Mouse (Mus musculus): Measurements from ENCODE around the gene Tgm2.
A peak's percentile ranks its signal among the peaks of the same experiment; 100 is the strongest.

Gene Tgm2

DNA sequence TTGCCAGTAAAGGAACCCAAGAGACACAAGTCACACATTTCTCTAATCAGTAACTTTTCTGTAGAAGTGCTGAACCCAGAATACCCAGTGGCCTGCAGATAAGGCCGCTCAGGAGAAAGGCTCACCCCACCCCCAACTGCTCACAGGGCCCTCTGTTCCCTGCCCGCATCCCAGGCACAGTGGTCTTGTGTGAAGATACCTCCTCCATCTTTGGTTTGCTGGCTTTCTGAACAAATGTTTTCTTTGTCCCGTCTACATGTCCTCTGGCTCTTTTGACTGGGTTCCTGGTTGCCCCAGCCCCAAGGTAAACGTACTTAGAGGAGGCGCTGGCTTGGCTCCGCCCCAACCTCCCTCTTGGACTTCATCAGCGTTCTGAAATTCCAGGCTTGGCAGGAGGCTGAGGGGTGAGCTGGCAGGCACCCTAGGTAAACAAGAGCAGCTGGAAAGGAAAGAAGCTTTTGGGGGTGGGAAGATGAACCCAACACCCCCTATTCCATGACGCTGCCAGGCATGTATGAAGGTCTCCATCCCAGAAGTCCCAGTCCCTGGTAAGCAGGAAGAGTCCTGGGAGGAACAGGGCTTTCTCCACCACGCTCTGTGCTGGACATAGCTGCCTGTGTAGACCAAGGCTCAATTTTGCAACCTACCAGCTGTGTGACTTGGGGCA lies 32.5 kb downstream of the Tgm2 start:
- peak; percentile 87 for DNase-seq (ENCODE audit: low spot score)

DNA sequence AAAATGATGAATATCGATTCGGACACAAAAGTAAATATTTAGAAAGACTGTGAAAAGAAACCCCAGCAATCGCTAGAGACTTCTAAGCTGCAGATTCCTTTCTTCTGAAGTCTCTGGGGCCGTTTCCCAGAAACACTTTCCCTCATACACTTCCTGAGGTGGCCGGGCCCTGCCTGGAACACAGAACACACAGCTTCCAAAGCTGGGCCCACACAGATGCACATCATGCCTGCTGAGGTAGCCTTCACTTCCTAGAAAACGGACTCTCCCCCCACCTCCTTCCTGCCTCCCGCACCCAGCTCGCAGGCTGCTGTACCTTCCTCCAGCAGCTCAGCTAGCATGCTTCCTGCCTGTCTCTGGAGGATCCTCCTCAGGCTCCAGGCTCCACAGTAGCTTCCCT lies 36.7 kb downstream of the Tgm2 start:
- DNase-seq (ENCODE audit: low spot score), result no peak

DNA sequence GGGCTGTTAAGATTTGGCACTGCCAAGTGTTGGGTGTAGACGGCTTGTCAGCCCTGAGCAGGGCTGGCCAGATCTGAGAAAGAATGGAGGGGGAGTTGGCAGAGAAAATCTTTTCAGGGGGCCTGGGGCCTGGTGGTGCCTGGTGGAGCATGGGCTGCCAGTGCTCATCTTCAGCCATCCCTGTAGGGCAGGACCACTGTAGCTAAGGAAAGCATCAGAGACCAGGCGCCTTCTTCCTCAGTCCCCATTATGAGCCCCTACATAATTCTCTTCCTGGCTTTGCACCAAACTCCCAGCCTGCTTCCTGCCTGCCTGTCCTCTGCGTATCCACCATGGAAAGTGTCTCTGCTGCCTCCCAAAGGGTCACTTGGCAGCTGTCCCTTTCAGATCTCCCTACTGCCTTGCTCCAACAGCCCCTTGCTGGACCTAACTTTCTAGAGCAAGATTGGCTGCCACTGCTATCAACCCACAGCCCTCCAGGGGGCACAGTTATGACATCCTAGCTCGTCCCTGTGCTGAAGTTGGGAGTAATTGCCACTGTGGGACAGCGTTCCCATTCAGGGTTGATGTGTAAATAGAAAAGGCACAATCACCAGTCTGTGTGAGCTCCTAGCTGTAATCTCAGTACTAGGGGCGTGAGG lies 39.2 kb downstream of the Tgm2 start:
- peak; percentile 73 for DNase-seq (ENCODE audit: low spot score)

DNA sequence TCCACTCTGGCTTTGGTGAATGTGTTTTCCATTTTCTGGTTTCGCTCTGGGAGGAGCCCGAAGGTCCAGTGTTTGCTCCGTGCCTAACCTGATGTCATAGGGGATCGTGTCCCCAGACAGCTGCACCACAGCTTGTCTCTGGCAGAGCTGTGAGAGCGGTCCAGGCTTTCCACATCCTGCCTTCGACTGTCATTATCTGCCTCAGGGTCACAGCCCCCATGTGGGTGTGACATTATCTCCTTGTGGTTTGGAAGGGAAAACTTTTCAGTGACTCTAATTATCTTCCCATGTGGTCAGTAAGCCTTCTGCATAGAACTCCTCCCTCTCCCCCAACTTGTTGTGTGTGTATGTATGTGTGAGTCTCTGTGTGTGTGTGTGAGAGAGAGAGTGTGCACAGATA lies 40.6 kb downstream of the Tgm2 start:
- DNase-seq (ENCODE audit: low spot score), result no peak

DNA sequence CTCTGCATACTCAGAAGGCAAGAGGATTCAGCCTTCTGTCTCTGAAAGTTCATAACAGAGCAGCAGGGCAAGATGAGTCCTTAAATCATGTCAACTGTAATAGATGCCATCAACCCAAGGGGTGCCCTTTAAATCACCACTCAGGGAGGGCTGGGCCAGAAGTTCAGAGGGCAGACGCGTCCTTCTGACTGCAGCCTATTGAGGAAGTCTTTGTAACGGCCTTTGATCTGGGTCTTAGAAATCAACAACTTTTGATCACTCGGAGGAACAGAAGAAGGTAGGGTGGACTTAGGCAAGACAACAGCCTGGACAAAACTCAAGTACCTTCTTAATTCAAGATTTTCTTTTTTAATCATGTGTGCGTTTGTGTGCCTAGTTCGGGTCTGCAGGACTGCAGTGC lies 41.3 kb downstream of the Tgm2 start:
- no peak for DNase-seq (ENCODE audit: low spot score)

DNA sequence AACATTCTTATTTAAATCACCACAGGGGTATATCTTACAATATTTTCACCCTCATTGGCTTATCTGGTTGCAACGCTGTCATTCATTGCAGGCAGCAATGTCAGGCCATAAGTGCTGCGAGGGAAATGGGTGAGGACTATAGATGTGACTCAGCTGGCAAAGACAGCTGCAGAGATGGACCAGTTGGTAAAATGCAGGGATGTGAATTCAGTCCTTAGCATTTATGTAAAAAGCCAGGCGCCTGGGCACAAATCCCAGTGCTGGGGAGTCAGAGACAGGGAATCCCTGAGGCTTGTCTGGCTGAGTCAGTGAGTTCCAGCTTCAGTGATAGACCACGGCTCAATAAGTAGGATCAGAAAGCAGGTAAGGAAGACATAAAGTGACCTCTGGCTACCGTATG lies 44.5 kb downstream of the Tgm2 start:
- DNase-seq (ENCODE audit: low spot score), result no peak

DNA sequence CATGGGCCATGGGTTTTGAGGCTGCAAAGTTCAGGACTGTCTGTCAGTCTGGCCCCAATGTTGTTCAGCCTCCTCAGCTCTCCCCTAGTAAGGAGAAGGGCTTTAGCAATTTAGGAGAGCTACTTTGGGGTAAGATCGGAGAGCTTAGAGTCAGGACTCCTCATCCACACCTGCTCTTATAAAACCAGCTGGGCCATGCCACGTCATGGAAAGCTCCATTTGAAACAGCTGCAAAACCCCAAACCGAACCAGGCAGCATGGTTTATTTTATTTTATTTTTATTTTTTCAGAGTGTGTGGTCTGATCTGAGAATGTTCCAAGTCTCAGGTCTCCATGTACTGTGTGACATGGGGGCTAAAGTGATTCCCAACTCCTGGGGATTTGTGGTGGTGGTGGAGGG lies 46.7 kb downstream of the Tgm2 start:
- no peak for DNase-seq (ENCODE audit: low spot score)

DNA sequence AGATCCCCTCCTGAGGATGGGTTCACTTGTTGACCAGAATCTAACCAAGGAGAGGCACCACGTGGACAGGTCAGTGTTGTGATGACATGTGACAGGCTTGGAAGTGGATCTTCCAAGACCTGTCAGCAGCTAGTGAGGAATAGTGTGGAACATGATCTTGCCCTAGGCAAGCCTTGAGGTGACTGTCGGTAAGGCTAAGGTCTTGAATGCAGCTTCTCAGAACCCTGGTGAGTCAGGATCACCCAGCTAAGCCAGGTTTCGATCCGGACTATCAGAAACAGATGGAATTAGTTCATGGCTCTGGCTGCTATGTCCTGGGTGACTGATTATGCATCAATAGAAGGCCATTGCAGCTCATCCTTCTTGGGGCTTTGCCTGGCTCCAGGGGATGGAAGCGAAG lies 47.5 kb downstream of the Tgm2 start:
- DNase-seq (ENCODE audit: low spot score), result no peak

DNA sequence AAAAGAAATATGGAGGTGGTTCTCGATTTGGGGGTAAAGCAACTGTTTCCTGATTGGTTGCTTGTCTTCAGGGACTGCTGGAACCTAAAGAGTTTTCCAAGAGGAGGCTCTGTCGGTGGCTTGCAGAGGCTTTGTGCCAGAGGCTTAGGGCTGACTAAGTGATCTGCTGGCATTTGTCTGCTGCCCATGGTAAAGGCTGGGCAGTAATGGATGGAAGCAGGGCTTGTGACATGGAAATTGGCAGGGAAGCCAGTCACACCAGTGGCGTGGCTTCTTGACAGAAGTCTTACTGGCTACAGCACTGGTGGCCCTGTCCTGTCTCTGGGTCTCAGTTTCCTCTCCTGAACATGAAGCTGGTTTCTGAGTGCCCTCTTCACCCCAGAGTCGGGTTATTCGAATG lies 49.2 kb downstream of the Tgm2 start:
- DNase-seq (ENCODE audit: low spot score), result no peak

DNA sequence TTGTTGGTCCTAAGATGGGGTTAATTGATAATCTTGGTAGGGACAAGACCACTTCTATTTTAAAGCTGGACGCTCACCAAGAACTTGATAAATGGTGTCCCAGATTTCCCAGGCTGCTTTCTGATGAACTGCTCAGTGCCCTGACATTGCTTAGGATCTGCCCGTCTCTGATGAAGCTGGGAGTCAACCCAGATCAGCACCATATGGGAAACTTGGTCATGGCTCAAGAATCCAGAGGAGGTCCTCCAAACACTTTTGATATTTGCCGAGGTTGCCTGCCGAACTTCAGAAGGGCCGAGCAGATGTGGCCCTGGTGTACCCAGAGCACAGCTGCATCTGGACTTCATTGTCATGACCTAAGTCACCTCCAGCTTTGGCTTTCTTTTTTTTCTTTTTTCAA lies 51.4 kb downstream of the Tgm2 start:
- peak; percentile 45 for DNase-seq (ENCODE audit: low spot score)

DNA sequence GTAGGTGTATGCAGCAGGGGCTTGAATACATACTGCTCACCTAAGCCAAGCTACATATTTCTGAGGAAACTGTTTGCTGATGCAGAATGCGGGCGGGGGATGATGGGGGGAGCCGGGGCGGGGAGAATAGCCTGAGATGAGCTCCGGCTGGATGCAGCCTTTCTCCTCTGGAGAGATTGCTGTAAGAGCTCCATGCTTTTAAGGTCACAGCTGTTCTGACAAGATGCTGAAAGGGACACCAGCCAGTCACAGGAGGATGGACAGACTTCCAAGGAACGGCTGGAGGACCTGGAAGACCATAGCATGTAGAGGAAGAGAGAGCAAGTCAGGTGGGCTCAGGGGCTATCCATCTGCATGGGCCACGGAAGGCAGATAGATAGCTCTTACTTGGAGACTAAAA lies 51.9 kb downstream of the Tgm2 start:
- no peak for DNase-seq (ENCODE audit: low spot score)

DNA sequence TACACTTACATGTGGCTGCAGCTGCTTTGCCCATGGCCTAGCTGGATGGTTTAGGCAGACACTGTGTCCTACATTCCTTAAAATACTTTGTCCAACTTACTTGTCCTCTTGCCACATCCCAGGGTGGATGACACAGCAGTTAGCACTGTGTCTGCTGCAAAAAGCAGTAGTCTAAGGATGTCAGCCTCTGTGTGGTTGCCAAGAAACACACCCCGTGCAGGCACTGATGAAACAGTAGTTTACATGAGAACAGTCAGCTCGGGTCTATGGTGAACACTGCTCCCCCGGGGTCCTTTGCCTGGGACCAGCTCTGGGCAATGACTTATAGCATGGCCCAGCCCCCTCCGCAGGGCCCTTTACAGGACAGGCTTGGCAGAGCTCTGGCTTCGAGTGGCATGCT lies 52.9 kb downstream of the Tgm2 start:
- no peak for DNase-seq (ENCODE audit: low spot score)

DNA sequence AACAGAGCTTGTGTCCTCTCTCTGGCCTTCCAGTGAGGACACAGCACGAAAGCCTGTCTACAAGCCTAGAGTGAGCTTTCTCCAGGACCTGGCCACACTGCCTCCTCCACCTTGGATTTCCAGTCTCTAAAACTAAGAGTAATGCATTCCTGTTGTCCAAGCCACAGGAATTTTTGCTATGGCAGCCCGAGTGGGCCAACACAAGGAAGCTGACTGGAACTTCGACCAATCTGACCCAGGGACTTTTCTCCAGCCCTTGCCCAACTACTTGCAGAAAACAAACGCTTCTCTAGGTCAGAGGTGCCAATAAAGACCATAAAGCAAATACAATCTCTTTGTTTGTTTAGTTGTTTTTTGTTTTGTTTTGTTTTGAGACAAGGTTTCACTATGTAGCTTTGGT lies 56.1 kb downstream of the Tgm2 start:
- DNase-seq (ENCODE audit: low spot score), result no peak

DNA sequence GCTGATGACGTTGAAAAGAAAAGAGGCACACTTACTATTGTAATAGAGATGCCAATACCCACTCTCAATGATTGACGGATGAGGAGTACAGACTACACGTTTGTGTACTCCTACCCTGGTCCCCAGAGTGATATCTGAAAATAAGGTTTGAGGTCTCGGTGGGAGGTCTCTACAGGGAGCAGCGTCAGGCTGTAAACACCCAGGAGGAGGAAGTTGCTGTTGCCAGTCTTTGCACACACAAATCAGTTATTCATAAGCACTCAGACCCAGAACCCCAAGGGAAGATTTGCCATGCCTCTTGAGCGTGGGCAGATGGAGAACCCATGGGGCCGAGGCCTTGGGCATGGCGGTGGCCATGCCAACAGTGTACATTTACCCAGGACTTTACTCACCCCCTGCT lies 61.8 kb downstream of the Tgm2 start:
- no peak for DNase-seq (ENCODE audit: low spot score)

DNA sequence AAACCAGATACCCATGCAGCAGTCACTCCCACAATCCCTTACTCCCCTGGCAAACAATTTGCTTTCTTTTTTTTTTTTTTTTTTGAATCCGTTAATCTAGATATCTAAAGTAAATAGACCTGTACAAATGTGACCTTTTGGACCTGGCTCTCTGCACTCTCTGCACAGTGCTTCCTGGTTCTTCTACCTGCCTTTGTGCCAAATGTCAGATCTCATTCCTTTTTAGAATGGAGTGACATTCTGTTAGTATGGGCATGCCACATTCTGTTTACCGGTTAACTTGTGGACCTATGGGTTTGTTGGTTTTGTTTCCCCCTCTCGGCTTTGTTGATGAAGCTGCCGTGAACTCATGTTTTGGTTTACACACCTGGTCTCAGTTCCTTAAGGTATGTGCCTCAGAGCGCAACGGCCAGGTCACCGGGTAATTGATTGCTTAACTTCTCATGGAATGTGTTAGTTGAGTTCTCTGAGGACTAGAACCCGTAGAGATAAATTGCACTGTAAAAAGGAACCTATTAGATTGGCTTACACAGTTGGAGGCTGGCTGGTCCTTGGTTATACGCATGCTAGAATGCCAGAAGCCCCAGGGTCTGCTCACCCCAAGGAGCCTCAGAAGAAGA lies 65.5 kb downstream of the Tgm2 start:
- DNase-seq (ENCODE audit: low spot score), result no peak

DNA sequence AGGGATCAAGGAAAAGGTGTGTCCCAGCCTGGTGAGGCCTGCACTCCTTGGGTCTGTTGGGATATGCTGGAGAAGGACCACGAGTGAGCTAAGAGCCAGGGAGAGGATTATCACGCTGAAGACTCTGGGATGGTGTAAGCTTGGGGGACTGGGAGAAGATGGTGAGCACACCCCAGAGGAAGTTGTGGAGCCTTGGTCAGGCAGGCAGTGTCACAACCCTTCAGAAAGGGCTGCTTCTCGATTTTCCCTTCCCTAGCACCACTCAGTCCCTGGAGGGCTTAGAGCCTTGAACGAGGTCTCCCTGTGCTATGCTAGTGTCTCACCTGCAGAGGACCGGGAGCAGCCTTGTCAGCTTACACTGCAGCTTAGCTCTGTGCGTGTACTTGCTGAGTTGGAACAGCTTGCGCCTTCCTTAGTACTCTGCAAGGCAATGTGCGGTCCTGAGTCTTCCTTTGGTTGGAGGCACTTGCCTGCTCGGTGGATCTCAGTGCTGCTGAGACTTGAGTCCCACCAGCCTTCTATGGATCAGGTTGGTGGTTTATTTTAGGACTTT lies 66.3 kb downstream of the Tgm2 start:
- no peak for DNase-seq (ENCODE audit: low spot score)

DNA sequence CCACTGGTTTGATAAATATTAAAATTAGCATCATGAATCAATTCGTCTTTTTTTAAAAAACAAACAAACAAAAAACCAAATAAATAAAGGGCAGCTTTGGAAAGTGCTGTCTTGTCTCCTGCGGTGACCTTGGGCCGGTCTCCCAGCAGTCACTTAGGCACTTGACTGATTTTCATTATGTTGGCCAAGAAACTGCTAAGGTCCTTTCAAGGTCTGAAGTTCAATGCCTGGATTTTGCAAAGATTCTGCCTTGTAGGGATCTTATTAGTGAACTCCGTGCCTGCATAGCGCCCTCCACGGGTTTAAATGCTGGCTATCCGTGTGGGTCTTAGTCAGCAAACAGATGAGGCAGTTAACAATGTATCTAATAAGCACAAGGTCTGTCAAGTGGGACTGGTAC lies 67.3 kb downstream of the Tgm2 start:
- DNase-seq (ENCODE audit: low spot score), result no peak

DNA sequence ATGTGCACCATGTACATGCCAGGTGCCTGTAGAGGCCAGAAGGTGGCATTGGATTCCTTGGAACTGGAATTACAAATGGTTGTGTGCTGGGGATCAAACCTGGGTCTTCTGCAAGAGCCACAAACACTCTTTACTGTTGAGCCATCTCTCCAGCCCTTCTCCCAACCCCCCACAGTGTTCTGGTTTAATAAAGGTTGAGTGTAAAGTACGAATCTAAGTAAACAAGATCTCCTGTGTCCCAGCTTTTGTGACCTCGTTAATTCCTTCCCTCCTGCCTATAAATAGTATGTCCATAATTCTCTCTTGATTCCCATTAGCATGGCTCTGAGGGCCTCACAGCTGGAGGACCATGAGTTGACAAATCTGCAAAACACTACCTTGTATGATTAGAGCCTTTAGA lies 68.3 kb downstream of the Tgm2 start:
- no peak for DNase-seq (ENCODE audit: low spot score)

DNA sequence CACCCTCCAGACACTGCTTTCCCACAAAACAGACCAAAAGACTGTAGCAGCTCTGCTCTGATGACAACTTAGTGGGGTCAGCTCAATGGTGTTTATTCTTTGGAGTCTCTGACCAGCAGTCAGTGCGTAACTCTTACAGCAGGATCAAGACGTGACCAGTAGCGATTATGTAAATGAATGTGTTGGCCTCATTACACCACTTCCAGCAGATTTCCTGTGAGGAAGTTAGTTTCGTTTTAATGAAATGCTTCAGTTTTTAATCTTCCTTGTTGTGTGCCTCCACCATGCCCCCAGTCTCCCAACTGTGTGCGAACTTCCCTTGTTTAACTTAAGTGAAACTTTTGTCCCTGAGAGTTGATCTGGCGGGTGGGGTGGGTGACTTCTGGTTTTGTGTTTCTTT lies 69.5 kb downstream of the Tgm2 start:
- no peak for DNase-seq (ENCODE audit: low spot score)

DNA sequence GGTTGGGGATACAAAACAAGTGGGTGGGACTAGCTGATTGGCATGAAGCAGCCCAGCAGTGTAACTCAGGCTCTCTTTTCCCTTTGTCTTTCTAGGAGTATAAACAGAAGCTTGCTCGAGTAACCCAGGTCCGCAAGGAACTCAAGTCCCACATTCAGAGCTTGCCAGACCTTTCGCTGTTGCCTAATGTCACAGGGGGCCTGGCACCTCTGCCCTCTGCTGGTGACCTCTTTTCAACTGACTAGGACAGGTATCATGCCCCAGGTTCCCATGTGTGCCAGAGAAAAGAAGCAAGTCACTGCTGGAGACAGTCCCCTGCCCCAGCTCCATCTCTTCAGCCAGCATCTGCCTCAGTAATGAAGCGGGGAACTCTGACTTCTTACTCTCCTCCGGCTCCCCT lies 71.4 kb downstream of the Tgm2 start:
- DNase-seq (ENCODE audit: low spot score), result no peak

DNA sequence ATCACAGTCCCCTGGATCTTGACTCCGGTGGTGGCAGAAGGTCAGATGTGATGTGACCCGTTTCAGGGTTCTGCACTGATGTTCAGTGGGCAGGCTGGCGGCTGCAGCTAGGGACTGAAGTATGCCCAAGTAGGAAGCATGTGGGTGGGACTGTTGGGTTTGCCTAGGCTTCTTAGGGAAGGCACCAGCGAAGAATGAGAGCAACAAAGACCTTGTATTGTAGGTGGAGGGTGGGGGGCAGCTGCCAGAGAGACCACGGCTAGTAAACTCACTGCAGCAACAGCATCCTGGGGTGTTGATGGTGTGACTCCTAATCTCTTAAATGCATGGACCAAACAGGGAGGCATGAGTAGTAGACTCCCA lies 74.6 kb downstream of the Tgm2 start:
- DNase-seq (ENCODE audit: low spot score), result no peak

DNA sequence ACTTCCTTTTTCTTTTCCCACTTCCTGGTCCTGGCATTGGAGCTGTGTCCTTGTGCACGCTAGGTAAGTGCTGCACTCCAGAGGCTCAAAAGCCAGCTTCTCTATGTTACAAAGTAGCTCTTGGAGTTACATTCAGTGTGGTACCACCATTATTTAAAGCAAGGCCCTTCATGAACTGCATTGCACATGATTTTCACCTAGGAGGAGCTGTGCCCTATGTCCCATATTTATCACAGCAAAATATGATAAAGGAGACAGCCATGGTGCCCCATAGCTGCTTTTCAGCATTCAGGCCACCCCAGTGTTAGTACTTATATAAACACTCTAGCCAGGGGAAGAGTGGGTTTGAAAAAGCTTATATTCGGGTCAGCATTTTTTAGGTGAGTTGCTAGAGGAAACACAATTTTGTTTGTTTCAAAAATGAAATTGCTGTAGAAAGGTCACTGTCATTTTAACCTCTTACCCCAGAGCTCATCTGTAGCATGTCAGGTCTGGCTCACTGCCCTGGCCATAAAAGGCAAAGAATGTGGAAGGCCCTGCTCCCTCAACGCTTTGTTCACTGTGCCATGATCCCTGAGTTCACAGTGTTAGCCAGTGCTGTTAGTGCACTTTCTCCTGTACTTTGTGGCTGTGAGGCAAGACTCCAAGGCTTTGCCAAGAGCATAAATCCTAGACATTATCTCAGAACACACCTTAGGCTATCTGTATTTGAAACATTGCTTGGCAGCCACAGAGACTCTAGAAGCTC lies 75.2 kb downstream of the Tgm2 start:
- no peak for DNase-seq (ENCODE audit: low spot score)

DNA sequence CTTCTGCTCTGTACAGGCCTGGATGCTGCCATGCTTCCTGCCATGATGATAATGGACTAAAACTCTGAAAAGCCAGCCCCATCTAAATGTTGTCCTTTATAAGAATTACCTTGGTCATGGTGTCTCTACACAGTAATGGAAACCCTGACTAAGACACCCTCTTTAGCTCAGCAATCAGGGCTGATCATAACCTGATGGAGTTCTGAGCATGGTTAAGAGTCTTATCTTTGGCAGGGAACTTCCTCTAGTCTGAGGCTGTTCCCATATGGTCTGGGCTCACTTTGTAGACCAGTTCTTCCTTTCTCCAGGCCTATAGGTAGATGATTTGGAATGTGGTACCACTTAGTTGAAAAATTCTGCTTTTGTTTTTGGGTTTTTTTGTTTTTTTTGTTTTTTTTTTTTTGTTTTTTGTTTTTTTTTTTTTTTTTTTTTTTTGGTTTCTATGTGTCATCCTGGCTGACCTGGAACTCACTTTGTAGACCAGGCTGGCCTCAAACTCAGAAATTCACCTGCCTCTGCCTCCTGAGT lies 77.7 kb downstream of the Tgm2 start:
- no peak for DNase-seq (ENCODE audit: low spot score)

All from lung, postnatal 25 days (tissue).